Mouse (Mus musculus): ENCODE data around the gene Atm. TPM values are rescaled to one million over a fixed set of nuclear protein-coding genes. Genes with fewer than 3 reads are reported as not detected.

Gene Atm
- 10 to 100 TPM; 15.2 to 16.6 TPM for total RNA-seq (2021)
- long read RNA-seq, experiment 1 = 0 reads
- long read RNA-seq, experiment 2, partial matches to known transcripts = 1 of 1 reads
- long read RNA-seq, experiment 2, other reads (novel, unspliced or antisense) = 0 of 1 reads

DNA sequence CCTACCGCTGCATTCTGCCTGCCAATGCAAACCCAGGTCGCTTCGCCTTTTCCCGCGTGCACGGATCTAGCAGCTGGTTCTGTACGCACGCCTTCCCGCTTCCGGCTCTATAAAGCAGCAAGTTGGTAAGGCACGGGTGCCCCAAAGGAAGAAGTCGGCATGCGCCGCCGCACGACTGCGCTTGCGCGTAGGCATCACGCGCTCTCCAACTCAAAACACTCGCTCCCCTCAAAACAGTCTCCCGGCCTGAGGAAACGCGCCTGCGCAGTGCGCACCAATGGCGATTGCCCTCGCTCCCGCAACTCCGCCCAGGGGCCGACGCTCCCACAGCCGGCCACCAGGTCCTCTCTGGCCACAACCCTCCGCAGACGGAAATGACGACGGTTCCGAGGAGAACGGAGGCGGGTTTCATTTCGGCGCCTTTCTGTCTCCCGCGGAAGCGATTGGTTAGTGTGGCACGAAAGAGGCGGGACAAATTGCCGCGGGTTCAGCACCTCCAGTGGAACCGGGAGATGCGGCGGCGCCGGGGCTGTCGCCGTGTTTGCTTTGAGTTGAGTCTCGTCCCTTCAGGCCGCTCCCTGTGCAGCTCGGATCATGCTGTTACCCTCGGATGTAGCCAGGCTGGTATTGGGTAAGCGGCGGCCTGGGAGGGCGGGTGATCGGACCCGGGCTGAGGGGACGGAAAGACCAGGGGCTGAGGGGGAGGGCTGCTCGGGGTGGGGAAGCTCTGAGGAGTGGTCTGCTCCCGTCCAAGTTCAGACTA, at the start of gene Atm, which contains the start of gene Npat:
Atm (minus strand) TSS at position 183 of the 763 bp plus-strand sequence.
Npat (plus strand) TSS at position 490 of the 763 bp plus-strand sequence.
- DNase-seq (ENCODE audit: low spot score in 2 of 2) = peak; percentile 99

- no peak for DNase-seq (ENCODE audit: low spot score in 2 of 2)
These were observed 45.3 kb upstream of the Atm start for GRCm38 (mm10) chr9:53581870-53582269.

- no peak for DNase-seq (ENCODE audit: low spot score in 2 of 2)
These were observed 39.2 kb upstream of the Atm start for GRCm38 (mm10) chr9:53575721-53576120.

- no peak for DNase-seq (ENCODE audit: low spot score in 2 of 2)
These were observed 36.2 kb upstream of the Atm start for GRCm38 (mm10) chr9:53572516-53573307.

DNA sequence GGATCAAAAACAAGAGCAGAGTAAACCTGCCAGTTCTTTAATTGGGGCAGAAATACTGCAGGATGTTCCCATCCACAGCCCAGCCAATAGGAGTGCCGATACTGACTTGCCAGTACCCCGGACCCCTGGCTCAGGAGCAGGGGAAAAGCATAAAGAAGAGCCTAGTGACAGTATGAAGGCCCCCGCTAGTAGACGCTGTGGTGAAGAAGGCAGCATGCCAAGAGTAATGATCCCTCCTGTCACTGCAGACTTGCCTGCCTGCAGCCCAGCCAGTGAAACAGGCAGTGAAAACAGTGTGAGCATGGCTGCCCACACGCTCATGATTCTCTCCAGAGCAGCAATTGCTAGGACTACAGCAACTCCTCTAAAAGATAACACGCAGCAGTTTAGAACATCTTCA, 34.1 kb upstream of the Atm start:
- no peak for DNase-seq (ENCODE audit: low spot score in 2 of 2)

DNA sequence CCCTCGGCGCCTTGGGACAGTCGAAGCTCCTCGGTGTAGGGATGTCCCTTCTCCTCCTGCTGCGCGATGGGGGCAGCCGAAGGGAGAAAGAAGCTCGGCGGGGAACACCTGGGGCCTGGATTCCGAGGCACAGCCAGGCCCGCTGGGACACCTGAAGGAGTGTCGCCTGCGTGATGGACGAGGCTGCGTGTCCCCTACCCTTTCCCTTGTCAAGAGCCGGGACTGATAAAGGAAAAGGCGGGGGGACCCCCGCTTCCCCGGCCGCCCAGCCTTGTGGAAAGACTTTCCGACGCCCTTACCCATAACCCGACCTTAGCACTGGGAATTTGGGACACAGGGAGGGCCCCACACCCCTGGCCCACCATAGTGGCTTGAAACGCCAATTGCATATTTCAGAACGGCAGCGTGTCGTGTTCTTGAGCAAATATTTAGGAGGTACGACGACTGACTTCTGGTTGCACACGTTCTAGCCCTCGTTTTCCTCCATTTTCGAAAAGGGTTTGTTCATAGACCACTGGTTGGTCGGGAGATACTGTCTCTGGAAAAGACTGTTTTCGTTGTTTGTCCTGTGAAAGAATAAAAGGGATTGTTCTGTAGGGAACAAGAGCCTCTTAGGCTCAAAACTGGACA, 911 bp upstream of the Atm start:
- DNase-seq (ENCODE audit: low spot score in 2 of 2) = peak; percentile 18 to 26

GRCm38 (mm10) chr9:53535416-53536320, 872 bp downstream of the Atm start:
- DNase-seq (ENCODE audit: low spot score in 2 of 2) = no peak

- DNase-seq (ENCODE audit: low spot score in 2 of 2) = no peak
These were observed 19.0 kb downstream of the Atm start for GRCm38 (mm10) chr9:53517373-53518009.

DNA sequence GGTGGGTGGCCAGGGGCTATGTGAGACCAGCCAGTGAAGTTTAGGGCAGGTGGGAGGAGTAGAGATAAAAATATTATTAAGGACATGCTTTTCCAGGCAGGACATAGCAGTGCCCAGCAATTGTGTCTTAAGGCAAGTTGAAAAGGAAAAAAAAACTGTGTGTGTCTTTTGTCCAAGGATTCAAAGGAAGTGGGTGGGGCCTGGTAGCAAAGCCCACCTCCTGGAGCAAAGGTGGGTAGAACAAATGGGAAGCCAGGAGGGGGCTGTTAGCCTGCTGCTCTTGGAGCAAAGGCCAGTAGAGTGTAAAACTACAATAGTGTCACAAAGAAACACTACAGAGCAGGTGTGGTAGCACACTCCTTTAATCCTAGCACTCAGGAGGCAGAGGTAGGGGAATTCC, 22.4 kb downstream of the Atm start:
- no peak for DNase-seq (ENCODE audit: low spot score in 2 of 2)

- DNase-seq (ENCODE audit: low spot score in 2 of 2) = no peak
These were observed 28.5 kb downstream of the Atm start for GRCm38 (mm10) chr9:53508053-53508452.

DNA sequence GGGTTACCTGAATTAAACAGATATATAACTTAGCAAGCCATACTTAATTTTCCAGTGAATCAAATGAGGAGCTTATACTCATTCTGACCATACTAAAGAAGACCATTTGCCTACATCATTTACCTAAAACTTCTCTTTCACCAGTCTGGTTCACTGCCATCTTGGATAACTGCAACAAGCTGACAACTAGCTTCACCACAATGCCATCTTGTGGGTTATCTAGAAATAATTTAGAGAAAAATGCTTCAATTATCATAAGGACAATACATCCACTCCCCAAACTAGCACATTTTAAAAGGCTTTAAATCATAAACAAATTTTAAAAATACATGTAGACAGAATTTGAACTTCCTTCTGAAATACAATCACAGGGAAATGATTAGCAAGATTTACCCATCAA, 50.7 kb downstream of the Atm start:
- DNase-seq (ENCODE audit: low spot score in 2 of 2) = no peak

DNA sequence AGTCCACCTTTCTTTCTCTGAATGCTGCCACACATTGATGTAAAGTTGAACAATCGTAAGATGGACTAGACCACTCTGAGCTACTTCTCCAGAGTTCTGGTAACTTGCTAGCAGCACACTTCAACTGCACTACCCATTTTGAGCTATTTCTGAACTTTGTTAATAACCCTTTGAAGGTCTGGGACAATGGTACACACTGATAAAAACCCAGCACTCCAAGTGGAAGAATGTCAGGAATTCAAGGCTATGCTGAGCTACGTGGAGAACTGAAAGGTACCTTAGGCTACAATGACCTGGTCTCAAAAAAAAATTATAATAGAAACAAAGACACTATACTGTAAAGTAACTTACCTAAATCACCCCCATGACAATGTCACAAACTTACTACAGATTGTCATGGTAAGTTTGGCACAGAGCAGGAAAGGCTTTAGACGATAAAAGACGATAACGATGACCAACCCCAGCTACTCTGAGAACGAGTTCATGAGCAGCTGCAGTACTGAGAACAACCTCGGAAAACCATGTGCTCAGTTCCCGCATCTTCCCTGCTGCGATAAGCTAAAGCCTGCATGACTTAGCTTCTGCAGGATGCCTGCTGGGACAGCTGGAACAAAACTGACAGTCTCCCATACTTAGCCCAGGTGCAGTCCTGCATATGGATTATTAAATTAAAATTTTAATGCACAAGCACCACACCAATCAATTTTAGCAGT, 63.6 kb downstream of the Atm start:
- DNase-seq (ENCODE audit: low spot score in 2 of 2) = no peak

- DNase-seq (ENCODE audit: low spot score in 2 of 2) = no peak
These were observed 84.5 kb downstream of the Atm start for GRCm38 (mm10) chr9:53452038-53452437.

- no peak for DNase-seq (ENCODE audit: low spot score in 2 of 2)
These were observed 85.9 kb downstream of the Atm start for GRCm38 (mm10) chr9:53450609-53451008.

GRCm38 (mm10) chr9:53435830-53436570, 100.5 kb downstream of the Atm start:
- DNase-seq (ENCODE audit: low spot score in 2 of 2) = no peak

DNA sequence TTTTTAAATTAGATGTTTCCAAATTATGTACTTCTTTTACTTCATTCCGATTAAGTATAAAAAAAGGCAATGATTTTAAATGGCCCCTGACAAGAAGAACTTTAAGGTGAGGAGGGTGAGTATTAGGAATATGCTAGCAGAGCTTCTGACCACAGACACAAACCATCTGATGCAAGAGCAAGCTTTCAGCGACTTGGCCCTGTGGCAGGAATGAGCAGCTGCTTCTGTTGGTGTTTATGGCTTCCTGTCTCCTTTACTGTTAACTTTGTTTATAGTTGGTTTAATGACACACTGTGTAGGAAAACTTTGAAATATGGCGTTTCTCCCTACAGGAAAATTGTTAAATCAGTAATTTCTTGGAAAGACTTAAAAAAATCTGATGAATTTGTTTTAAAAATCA, 108.9 kb downstream of the Atm start:
- DNase-seq (ENCODE audit: low spot score in 2 of 2) = no peak

- DNase-seq (ENCODE audit: low spot score in 2 of 2) = peak in 1 of 2 experiments; percentile 2
These were observed 109.8 kb downstream of the Atm start for GRCm38 (mm10) chr9:53426726-53427125.

DNA sequence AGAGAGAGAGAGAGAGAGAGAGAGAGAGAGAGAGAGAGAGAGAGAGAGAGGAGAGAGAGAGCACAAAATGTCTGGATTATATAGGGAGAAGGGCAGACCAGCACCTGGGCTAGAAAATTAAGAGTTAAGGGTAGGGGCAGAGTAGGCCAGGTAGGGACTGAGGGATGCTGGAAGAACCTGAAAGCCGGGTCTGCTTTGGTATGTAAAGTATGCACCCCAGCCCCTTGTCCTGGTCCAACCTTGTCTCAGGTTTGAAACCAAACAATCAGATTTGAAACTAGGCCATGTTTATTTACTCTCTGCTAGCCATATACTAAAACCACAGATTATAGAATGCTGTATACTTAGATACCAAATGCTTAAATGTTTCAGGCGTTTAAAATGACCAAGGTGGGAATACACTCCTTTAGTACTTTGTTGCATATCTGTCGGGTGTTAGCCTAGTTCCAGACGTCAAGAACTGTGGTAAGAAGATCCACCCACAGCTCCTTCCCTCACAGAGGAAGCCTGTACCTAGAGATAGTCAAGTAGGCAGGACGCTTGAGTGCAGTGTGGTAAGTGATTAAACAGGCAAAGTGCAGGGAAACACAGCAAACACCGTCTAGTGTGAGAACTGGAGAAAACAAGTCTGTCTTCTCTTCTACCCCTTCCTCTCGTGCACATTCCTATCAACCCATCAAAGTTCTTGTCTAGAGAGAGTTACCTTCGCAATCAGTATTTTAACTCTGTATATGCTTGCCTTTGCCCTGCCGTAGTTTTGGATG, 114.2 kb downstream of the Atm start:
- DNase-seq (ENCODE audit: low spot score in 2 of 2) = no peak
